Mouse (Mus musculus) liver, embryonic 13.5 days (tissue): ENCODE results near the gene Olfr23. TPM values are rescaled to one million over a fixed set of nuclear protein-coding genes. Genes with fewer than 3 reads are reported as not detected.
"Not testable (repeated sequence)": the region's sequence is repeated elsewhere in the genome, so short reads cannot be mapped to it uniquely, and the experiment has no call there.

Experiments
- ATAC-seq: fragments of 200-750 bp; cut with Nextera tagmentation; 2 replicates; pipeline ENCODE4 v1.8.0; 2017; ENCODE audit warnings: low read depth, mild to moderate bottlenecking, moderate number of reproducible peaks, moderate library complexity
- DNase-seq: peaks from one replicate; pipeline ENCODE4 v3.0.0; 2022
- H3K27ac ChIP-seq: fragments of 300-500 bp; sonication (generic); 2 replicates; pipeline ENCODE4 v1.5.1; 2015; ENCODE audit warnings: moderate library complexity, mild to moderate bottlenecking, inconsistent platforms
- H3K27me3 ChIP-seq: fragments of 300-500 bp; sonication (generic); 2 replicates; pipeline ENCODE4 v1.6.1; 2015; ENCODE audit warnings: mild to moderate bottlenecking, inconsistent platforms
- H3K36me3 ChIP-seq: fragments of 300-500 bp; sonication (generic); 2 replicates; pipeline ENCODE4 v1.6.1; 2015; ENCODE audit warnings: mild to moderate bottlenecking, inconsistent platforms
- H3K4me1 ChIP-seq: fragments of 300-500 bp; sonication (generic); replicated peaks from 2 replicates; pipeline ENCODE4 v1.6.1; 2015; ENCODE audit warnings: inconsistent platforms
- H3K4me2 ChIP-seq: fragments of 300-500 bp; sonication (generic); 2 replicates; pipeline ENCODE4 v1.6.1; 2015; ENCODE audit warnings: inconsistent platforms, mild to moderate bottlenecking, moderate library complexity
- H3K4me3 ChIP-seq: fragments of 300-500 bp; sonication (generic); replicated peaks from 2 replicates; pipeline ENCODE4 v1.5.1; 2015; ENCODE audit warnings: mild to moderate bottlenecking, inconsistent platforms
- H3K9ac ChIP-seq: fragments of 300-500 bp; sonication (generic); 2 replicates; pipeline ENCODE4 v1.6.1; 2015; ENCODE audit warnings: mild to moderate bottlenecking, inconsistent platforms
- H3K9me3 ChIP-seq: fragments of 300-500 bp; sonication (generic); replicated peaks from 2 replicates; pipeline ENCODE4 v1.6.1; 2016; ENCODE audit warnings: inconsistent platforms
- WGBS: fragments of 180-500 bp; shearing (Covaris S2); methylation state at CpG from one replicate; pipeline ENCODE4 v1.1.7; 2015; ENCODE audit not compliant: insufficient replicate concordance; 5-methylcytosine and 5-hydroxymethylcytosine counted together
- polyA plus RNA-seq: library from polyadenylated mRNA; unstranded; fragments of >200 nt; fragmentation: Nextera tagmentation; extraction: Ambion mirVana; gene quantifications from 2 replicates; pipeline ENCODE4 v1.2.1, GENCODE M21; 2015

The Olfr23 gene
- polyA plus RNA-seq: not detected in 2 replicates

DNA sequence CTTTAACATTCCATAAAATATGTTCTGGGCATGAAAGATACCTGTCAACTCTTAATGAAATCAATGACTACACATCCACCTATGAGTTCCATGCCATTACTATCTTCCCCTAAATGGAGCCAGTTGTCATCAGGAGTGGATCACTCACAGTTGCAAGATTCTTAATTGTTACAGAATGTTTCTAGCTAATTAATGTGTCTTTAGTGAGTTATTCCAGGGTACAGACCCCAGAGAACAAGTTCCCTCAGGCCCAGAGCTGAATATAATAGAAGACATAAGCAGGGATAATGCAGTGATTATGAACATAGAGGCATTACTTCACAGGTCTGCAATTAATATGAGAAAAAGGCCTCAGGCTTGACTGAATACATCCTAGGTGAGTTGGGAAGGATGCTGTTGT, at the start of gene Olfr23:
Olfr23 (plus strand) TSS at position 301 of the 400 bp plus-strand sequence.
- Histone ChIP-seq H3K9ac (no peak within 1 kb of the TSS), H3K36me3 (no peaks in the 10 kb centered on the region), H3K27ac (no peak within 1 kb of the TSS), H3K4me1 (no peaks in the 10 kb centered on the region), H3K9me3 (no peaks in the 10 kb centered on the region), H3K4me2 (no peak within 1 kb of the TSS), H3K27me3 (no peaks in the 10 kb centered on the region), H3K4me3 (no peak within 1 kb of the TSS)
- DNase-seq: no peak
- ATAC-seq: no peak

DNA sequence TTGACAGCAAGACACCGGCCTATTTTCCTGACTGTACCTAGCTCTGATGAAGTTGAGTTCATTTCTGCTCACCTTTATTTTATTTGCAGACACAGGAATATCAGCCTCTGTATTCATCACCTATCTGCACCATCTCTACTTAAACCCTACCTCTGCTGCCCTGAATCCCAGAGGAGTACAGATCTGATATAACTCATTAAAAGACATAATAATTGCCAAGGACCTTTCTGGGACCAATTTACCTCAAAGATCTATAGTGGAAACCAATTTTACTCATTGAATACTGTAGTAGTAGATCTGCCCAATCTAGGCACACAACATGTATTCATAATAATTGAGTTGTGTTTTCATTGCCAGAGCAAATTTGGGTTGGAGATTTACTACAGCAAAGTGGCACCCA, 45.8 kb upstream of the Olfr23 start, which contains the start of gene Olfr394:
Olfr394 (minus strand) TSS at position 101 of the 400 bp plus-strand sequence.
- H3K36me3 ChIP-seq: no peaks in the 10 kb centered on the region
- H3K4me3 ChIP-seq: no peak within 1 kb of the TSS
- WGBS: 53% methylated on average over 1 of the region's 1 CpGs
- no peaks in the 10 kb centered on the region for H3K4me1 ChIP-seq
- H3K27me3 ChIP-seq: no peaks in the 10 kb centered on the region
- ATAC-seq (no peak), DNase-seq (no peak)
- H3K4me2 ChIP-seq: no peak within 1 kb of the TSS
- H3K9ac ChIP-seq: no peak within 1 kb of the TSS
- H3K27ac ChIP-seq: no peak within 1 kb of the TSS
- no peaks in the 10 kb centered on the region for H3K9me3 ChIP-seq

DNA sequence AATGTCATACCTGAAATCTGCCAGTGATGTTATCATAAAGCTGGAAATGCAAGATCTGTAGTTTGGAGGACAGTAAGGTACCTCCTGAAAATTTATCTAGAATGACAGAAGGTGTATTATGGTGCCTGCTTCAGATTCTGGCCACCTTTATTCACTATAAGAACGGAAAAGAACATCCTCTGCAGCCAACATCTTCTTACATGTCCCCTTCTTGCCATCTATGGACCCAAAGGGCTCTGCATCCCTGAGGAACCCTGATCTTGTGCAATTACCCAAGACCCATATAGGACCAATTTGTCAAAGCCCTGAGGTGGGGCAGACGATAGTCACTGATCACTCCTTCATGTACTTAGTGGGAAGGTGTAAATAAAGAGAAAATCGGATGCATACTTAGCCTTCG, 27.3 kb upstream of the Olfr23 start, which contains the start of gene Olfr395:
Olfr395 (minus strand) TSS at position 101 of the 400 bp plus-strand sequence.
- ATAC-seq: not testable (repeated sequence)

DNA sequence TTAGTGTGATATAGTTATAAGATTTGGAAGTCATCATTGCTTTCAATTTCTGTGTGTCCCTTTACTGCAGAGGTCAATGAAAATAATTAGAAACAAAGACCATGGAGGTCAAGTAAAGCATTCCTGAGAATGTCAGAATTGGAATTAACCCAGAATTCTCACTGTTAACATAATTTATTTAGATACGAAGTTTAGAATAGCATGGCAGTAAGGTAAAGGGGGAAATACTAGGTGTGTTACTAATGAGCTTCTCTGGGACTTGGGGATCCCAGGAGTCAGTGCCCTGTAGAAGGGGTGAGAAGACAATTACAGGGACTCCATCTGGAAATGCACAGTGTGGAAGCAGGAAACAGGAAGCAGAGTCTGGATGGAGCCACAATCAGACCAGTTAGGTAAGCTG, 24.0 kb downstream of the Olfr23 start, which contains the start of gene Olfr397:
Olfr397 (plus strand) TSS at position 301 of the 400 bp plus-strand sequence.
- no peak within 1 kb of the TSS for H3K4me3 ChIP-seq
- no peak within 1 kb of the TSS for H3K9ac ChIP-seq
- H3K4me2 ChIP-seq: no peak within 1 kb of the TSS
- no peaks in the 10 kb centered on the region; the same call in 1 of the 2 replicates for H3K9me3 ChIP-seq
- H3K4me1 ChIP-seq: no peaks in the 10 kb centered on the region
- DNase-seq (no peak), ATAC-seq (no peak)
- no peak within 1 kb of the TSS for H3K27ac ChIP-seq
- H3K27me3 ChIP-seq: no peaks in the 10 kb centered on the region
- 39% methylated on average over 1 of the region's 1 CpGs for WGBS
- H3K36me3 ChIP-seq: no peaks in the 10 kb centered on the region

More for the DNA sequence above, 27.3 kb upstream of the Olfr23 start, which contains the start of gene Olfr395:
- not testable (repeated sequence) for H3K27ac ChIP-seq, H3K4me1 ChIP-seq, H3K27me3 ChIP-seq, H3K9me3 ChIP-seq, H3K9ac ChIP-seq, DNase-seq, H3K4me3 ChIP-seq, H3K4me2 ChIP-seq, H3K36me3 ChIP-seq
- WGBS: 61% methylated on average over 4 of the region's 4 CpGs

DNA sequence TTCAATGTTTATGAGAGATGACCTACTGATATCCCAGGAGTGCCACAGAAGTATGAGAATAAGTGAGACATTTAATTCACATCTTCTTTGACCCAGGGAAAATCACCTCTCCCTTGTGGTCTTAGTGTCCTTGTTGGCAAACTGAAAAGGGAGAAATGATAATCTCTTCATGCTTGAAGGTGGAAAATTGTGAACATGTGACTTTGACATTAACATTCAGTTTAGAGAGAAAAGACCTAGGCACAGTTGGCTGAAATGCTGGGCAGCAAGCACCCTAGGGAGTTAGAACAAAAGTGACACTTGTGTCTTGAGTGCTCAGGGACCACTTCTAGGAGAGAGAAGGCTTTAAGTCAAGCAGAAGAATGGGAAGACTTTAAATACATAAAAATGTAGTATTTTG, 53.8 kb downstream of the Olfr23 start, which contains the start of gene Olfr398:
Olfr398 (minus strand) TSS at position 101 of the 400 bp plus-strand sequence.
- H3K4me2 ChIP-seq: no peak within 1 kb of the TSS
- no peak within 1 kb of the TSS for H3K27ac ChIP-seq
- no peak within 1 kb of the TSS for H3K4me3 ChIP-seq
- H3K4me1 ChIP-seq: no peaks in the 10 kb centered on the region
- no peaks in the 10 kb centered on the region for H3K36me3 ChIP-seq
- no peak for DNase-seq
- no peaks in the 10 kb centered on the region for H3K27me3 ChIP-seq
- peaks cover 11% of the 10 kb centered on the region for H3K9me3 ChIP-seq
- no peak within 1 kb of the TSS for H3K9ac ChIP-seq
- ATAC-seq: no peak

Other genes starting within 250 kb of the Olfr23 start
- not detected in 2 replicates for gene Zfp735, start 247.9 kb upstream of the Olfr23 start, polyA plus RNA-seq
- gene Olfr389, start 156.0 kb upstream of the Olfr23 start, polyA plus RNA-seq: not detected in 2 replicates
- gene Olfr390, start 153.7 kb upstream of the Olfr23 start, polyA plus RNA-seq: not detected in 2 replicates
- not detected in 2 replicates for gene Olfr391-ps, start 133.6 kb upstream of the Olfr23 start, polyA plus RNA-seq
- not detected in 2 replicates for gene Olfr392, start 119.6 kb upstream of the Olfr23 start, polyA plus RNA-seq
- gene Olfr393, start 85.2 kb upstream of the Olfr23 start, polyA plus RNA-seq: not detected in 2 replicates
- gene Olfr394, start 45.9 kb upstream of the Olfr23 start, polyA plus RNA-seq: not detected in 2 replicates
- not detected in 2 replicates for gene Olfr395, start 27.4 kb upstream of the Olfr23 start, polyA plus RNA-seq
- gene Olfr397, start 24.1 kb downstream of the Olfr23 start, polyA plus RNA-seq: not detected in 2 replicates
- not detected in 2 replicates for gene Olfr398, start 53.7 kb downstream of the Olfr23 start, polyA plus RNA-seq
- gene Olfr139, start 119.9 kb downstream of the Olfr23 start, polyA plus RNA-seq: not detected in 2 replicates
- gene Olfr399, start 119.9 kb downstream of the Olfr23 start, polyA plus RNA-seq: not detected in 2 replicates
- not detected in 2 replicates for gene Zfp616, start 133.3 kb downstream of the Olfr23 start, polyA plus RNA-seq
- not detected in 2 replicates for gene Olfr401, start 177.0 kb downstream of the Olfr23 start, polyA plus RNA-seq
- gene Olfr402, start 216.9 kb downstream of the Olfr23 start, polyA plus RNA-seq: not detected in 2 replicates
- gene Olfr403, start 249.6 kb downstream of the Olfr23 start, polyA plus RNA-seq: not detected in 2 replicates